Mouse (Mus musculus) retina, postnatal 1 day (tissue): ENCODE measurements at regions not wholly inside any gene's neighbourhood (a gene's known extent, or its start where the extent isn't known, plus 50 kb on each side); places are given as distances from the start of the nearest gene placed in this dataset.

Experiments used
- DNase-seq: peaks from one replicate; pipeline ENCODE4 v3.0.0-alpha.2; 2012

- DNase-seq = no peak
Observed at GRCm38 (mm10) chr1:151123964-151124363, 58.4 kb upstream of the Gm47985 start.

- DNase-seq = no peak
Observed at GRCm38 (mm10) chr1:151125028-151125659, 57.2 kb upstream of the Gm47985 start.

- DNase-seq = no peak
Observed at GRCm38 (mm10) chr1:151125764-151126485, 56.4 kb upstream of the Gm47985 start.

- no peak for DNase-seq
Observed at GRCm38 (mm10) chr1:151126756-151127155, 55.6 kb upstream of the Gm47985 start.

GRCm38 (mm10) chr1:151128005-151128404, 54.3 kb upstream of the Gm47985 start:
- no peak for DNase-seq

GRCm38 (mm10) chr1:151128955-151129354, 53.4 kb upstream of the Gm47985 start:
- DNase-seq = no peak

- DNase-seq = no peak
Observed at GRCm38 (mm10) chr1:151130036-151130435, 52.3 kb upstream of the Gm47985 start.

GRCm38 (mm10) chr1:151130845-151131626, 51.3 kb upstream of the Gm47985 start:
- no peak for DNase-seq

GRCm38 (mm10) chr1:151131627-151132284, 50.6 kb upstream of the Gm47985 start:
- DNase-seq = no peak
